Mouse (Mus musculus): ENCODE results near the gene Ubl3.

Gene Ubl3

GRCm38 (mm10) chr5:148527632-148528031 lies 25.0 kb downstream of the Ubl3 start:
- no peak for DNase-seq (ENCODE audit: low read depth, low spot score)

DNA sequence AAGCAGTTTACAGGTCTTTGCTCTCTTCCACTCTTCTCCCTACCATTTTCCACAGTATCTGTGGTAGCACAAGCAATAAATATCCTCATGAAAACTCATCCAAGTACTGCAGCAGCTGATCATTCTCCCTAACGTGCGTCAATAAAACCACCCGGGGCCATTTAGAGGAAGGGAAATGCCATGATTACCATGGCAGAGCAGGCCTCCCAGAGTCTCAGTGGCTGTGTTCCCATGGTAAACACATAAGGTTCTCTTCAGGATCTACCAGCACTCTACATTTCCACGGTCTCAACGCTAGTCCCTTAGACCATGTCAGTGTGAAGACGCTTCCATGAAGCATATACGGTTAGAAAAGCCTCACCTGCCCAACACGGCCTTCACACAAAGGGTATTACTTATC lies 26.0 kb downstream of the Ubl3 start:
- DNase-seq (ENCODE audit: low read depth, low spot score), result no peak

GRCm38 (mm10) chr5:148523202-148523971 lies 29.2 kb downstream of the Ubl3 start:
- DNase-seq (ENCODE audit: low read depth, low spot score), result no peak

GRCm38 (mm10) chr5:148522378-148522777 lies 30.2 kb downstream of the Ubl3 start:
- no peak for DNase-seq (ENCODE audit: low read depth, low spot score)

- DNase-seq (ENCODE audit: low read depth, low spot score), result no peak
Observed at GRCm38 (mm10) chr5:148517445-148517844, 35.1 kb downstream of the Ubl3 start.

GRCm38 (mm10) chr5:148512042-148512640 lies 40.4 kb downstream of the Ubl3 start:
- DNase-seq (ENCODE audit: low read depth, low spot score), result no peak

DNA sequence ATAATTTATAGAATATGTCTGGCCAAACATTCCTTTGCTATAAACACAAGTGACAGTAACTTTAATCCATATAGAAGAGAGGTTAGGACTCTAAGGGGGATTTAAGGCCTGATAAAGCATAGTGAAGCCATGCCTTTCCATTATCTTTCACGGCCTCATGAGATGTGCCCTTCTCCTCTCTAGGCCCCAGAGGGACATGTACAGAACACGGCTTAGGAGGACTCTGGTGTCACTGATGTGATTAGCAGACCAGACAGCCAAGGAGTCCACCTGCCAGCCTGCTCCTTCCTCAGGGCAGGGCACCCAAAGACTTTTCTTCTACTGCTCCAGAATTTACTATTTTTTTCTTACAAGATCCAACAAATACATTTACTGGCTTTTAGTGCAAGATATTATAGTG lies 42.3 kb downstream of the Ubl3 start:
- no peak for DNase-seq (ENCODE audit: low read depth, low spot score)

DNA sequence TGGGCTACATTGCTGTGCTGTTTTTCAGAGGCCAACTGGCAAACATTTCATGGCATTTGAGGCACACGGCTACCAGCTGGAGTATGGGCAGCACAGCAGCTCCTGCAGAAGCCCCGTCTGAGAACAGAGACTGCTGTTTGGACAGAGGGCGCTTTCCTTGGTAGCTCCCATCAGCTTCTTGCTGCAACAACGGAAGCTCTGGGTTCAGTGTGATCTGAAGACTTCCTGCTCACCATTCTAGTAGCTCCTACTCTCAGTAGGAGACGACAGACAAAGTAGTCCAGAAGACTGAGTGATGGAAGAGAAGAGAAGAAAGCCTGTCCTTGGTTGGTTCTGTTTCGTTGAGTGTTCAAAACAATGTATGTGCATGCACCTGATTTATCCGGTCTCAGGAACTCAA lies 42.9 kb downstream of the Ubl3 start:
- DNase-seq (ENCODE audit: low read depth, low spot score), result no peak

DNA sequence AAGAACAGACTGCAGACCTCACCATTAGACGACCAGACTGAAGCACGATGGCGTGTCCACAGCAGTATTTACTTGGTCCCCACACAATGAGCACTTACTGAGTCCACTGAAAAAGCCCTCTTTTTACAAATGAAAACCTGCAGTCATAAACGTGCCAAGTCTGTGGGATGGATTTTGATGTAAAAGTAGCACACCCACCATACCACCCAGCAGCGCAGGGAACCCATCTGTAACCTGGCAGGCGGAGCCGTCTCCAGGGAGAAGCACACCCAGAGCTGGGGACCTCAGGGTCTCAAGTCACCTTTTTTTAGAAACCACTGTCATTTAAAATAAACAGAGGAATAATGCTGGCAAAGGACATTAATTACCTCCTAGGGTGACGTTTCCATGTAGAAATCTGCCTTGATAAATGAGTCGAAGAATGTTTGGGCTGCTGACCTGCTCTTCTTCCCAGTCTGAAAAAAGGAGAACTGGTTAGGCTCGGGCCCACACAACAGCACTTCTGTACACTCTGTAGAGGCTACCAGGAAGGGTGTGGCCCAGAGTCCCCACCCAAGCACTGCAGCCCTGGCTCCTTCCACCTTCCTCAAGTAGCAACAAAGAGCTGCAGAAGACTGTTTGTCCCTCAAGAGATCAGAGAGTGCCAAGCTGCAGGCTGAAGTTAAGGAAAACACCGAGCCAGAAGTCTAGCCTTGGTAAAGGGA lies 43.5 kb downstream of the Ubl3 start:
- no peak for DNase-seq (ENCODE audit: low read depth, low spot score)

DNA sequence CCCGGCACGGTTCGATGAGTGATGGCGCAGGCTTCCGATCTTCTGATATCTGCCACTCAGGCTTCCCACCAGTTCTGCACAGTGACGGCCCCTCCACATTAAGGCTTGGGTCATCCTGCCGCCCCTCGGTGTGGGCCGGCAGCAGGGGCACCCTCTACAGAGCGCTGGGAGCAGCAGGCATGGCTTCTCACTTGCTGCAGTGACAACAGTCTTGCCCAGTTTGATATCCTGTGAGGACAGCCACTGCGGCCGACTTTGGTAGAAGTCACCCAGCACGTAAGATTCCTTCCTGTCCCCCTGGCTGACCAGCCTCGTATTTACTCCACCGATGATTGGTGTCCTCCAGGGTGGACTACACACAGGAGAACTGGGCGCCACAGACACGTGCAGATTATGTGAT lies 47.2 kb downstream of the Ubl3 start:
- DNase-seq (ENCODE audit: low read depth, low spot score), result no peak

DNA sequence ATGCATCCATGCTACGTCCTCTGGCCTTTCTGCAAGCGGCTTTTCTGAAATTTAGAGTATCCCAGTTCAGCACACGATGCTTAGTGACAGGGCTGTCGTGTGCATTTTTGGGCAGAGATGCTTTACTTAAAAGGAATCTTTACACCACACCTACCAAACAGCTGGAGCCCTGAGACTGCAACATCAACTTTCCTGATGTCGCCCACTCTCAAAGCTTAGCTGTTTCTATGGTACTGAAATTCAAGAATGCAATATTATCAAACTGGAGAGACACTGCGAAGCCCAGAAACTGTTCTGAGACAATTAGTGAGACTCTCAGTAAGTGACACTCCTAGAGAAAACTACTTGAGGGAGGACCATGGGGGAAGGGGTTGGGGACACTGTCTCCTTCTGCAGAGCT lies 50.4 kb downstream of the Ubl3 start:
- DNase-seq (ENCODE audit: low read depth, low spot score), result no peak

DNA sequence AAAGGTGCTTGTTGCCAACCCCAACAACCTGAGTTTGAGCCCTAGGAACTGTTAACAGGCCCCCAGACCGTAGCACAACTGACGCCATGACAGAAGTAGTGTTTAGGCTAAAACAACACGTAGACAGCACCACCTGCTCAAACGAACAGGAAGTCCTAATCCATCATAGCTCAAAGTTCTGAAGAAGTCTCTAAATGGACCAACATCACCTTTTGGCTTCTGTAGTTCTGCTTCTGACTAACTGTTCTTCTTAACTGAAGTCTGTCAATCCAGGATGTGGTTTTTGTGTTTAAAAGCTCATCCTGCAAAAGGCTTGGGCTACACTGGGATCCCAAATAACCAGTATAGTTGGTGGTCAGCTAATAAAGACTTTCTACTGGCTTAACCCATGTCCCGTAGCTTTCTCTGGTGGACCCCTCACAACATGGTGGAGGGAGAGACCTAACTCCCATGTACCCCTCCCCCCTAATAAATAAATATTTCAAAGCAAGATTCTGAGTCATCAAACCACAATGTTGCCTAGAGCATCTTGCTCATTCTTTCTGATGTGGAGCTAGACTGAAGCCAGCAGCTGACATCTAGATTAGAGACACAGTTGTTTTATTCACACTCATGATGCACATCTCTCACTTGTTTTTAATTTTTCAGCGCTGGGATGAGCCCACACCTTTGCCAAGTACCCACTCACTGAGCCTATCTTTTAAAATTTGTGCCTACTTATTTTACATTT lies 51.2 kb downstream of the Ubl3 start:
- DNase-seq (ENCODE audit: low read depth, low spot score), result no peak

- DNase-seq (ENCODE audit: low read depth, low spot score), result no peak
Observed at GRCm38 (mm10) chr5:148500516-148500915, 52.1 kb downstream of the Ubl3 start.

- no peak for DNase-seq (ENCODE audit: low read depth, low spot score)
Observed at GRCm38 (mm10) chr5:148499616-148500015, 53.0 kb downstream of the Ubl3 start.

DNA sequence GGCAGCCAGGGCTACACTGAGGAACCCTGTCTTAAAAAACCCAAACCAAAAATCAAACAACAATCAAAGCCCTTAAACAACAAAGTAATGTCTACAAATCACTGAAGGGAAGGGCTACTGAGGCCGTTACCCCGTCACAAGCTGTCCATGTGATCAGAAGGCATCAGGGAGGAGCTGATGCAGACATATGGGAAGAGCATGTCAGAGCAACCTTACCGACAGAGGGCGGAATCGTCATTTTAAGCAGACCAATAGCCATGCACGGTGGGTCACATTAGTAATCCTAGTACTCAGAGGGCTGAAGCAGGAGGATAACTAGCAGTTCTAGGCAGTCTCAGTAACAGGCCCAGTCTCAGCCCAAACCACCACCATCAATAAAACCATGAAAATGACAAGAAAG lies 56.6 kb downstream of the Ubl3 start:
- no peak for DNase-seq (ENCODE audit: low read depth, low spot score)

DNA sequence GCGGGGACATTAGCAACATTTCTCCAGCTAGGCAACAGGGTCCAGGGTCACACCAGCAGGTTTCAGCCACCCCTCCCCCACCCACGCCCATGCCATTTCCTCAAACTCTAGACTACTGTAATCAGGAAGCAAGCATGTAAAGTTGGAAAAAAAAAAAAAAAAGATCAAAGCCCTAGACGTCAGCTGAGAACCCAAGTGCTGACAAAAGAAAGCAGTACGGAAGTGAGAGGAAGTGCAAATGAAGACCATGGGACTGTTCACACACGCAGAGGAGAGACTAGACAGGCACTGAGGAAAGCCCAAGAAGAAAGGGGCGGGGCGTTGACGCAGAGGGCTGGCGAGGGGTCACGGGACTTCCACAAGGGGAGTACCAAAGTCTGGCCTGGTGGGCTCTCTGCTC lies 57.4 kb downstream of the Ubl3 start:
- DNase-seq (ENCODE audit: low read depth, low spot score), result no peak

DNA sequence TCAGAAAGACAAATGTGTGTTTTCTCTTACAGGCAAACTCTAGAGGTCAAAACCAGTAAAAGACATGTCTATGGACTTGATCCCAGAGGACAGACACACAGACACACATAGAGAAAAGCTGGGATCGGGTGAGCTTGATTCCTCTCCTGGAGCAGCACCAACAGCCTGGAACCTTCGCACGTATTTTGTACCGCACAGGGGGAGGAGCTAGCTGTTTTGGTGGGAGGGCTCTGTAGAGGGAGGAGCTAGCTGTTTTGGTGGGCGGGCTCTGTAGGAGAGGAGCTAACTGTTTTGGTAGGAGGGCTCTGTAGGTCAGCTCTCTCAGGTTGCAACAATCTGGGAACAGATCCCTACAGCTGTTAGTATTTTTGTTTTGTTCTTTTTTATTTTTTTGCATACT lies 58.3 kb downstream of the Ubl3 start:
- no peak for DNase-seq (ENCODE audit: low read depth, low spot score)

DNA sequence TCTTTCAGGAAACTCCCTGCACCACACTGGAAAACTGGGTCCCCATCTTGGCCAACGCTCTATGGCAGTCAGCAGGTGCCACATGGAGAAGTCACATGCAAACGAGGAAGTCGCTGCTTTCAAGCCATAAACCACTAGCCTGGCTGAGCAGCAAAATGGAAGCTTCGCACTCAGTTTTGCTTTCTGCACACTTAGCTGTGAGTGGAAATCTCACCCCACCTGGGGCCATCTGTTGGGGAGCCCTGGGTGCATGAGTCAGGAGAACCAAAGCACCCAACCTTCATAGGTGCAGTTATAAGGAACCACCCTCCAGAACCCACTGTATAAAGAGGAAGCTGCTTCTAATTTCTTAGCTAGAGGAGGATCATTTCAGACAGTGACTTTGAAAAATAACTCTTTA lies 59.6 kb downstream of the Ubl3 start:
- DNase-seq (ENCODE audit: low read depth, low spot score), result no peak

DNA sequence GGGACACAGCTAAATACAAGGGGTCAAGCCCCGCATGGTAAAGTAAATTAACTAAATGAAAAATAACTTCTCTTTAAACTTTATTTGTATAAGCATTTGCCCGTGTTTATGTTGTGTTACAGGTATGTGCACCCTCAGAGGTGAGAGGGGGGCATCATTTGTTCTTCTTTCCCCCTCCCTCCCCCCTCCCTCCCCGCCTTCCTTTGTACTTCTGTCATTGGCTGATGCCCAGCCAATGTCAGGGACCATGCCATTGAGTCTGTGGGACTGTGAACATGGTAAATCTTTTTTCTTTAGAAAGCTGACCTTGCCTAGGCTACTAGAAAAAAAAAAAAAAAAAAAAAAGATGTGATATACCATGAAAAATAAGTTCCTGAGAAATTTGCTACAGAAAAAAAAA lies 62.2 kb downstream of the Ubl3 start:
- DNase-seq (ENCODE audit: low read depth, low spot score), result no peak

DNA sequence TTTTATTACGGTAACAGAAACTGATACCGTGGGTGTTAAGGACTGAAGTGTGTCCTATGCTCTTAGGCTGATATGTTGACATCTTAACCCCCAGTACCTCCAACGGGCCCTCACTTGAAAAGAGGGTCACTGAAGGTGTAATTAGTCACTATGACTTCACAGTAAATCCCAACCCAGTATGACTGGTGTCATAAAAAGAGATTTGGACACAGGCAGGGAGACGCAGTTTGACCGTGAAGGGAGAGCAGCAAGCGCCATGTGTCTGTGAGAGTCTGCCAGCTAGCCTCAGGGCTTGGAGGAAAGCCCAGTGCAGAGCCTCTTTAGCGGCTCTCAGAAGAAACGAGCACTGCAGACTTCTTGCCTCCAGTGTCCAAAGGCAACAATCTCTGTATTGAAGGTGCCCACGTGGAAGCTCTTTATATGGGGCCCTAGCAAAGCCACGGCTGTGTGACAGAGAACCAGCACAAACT lies 62.8 kb downstream of the Ubl3 start:
- no peak for DNase-seq (ENCODE audit: low read depth, low spot score)

DNA sequence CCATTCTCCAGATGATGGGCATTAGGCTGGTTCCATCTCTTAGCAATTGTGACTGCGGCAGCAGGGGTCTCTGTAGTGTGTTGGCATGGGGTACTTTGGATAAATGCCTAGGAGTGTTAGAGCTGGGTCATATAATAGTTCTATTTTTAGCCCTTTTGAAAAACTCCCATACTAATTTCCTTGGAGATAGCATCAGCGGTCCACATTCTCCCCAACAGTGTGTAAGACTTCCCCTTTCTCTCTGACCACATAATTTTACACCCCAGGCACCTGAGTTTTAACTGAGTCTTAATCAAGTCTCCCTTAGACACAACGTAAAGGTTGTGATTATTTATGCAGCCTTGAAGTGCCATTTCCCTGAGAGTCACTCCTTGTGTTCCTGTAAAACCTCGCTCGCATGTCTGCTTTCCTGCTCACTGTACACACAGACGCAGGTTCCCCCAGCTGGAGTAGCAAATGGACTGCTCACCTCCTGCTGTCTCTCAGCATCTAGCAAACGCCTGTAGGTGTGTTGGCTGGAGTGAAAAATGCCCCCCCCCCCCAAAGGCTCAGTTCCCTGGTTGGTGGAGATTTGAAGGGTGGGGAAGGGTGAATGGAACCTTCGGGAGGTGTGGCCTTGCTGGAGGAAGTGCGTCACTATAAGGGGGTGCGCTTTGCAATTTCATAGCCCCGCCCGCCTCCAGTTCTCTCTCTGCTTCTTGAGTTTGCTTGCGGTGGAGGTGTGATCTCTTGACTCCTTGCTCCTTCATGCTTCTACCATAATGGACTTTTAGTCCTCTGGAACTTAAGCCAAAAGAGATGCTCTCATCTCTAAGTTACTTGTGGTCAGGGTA lies 63.5 kb downstream of the Ubl3 start:
- no peak for DNase-seq (ENCODE audit: low read depth, low spot score)

All from c-Kit-negative CD71-positive TER-119-positive erythroid progenitor cells, embryonic 14.5 days (primary cell).